Mouse (Mus musculus) limb, embryonic 14.5 days (tissue): ENCODE results near the gene Bnip2. TPM values are rescaled to one million over a fixed set of nuclear protein-coding genes. Genes with fewer than 3 reads are reported as not detected.

Experiments
- ATAC-seq: fragments of 200-750 bp; cut with Nextera tagmentation; 2 replicates; pipeline ENCODE4 v1.8.0; 2017; ENCODE audit warnings: low read depth, moderate number of reproducible peaks, moderate TSS enrichment; ENCODE audit not compliant: low FRiP score
- DNase-seq: peaks from one replicate; pipeline ENCODE4 v3.0.0-alpha.2; 2015; ENCODE audit warnings: low spot score
- H3K27ac ChIP-seq: fragments of 300-500 bp; sonication (generic); replicated peaks from 2 replicates; pipeline ENCODE4 v1.5.1; 2014; ENCODE audit warnings: low read depth, mild to moderate bottlenecking, low read length, moderate library complexity, mixed read lengths
- H3K27me3 ChIP-seq: fragments of 300-500 bp; sonication (generic); 2 replicates; pipeline ENCODE4 v1.6.1; 2014; ENCODE audit warnings: low read length, mixed read lengths; ENCODE audit not compliant: control insufficient read depth, insufficient read depth
- H3K36me3 ChIP-seq: fragments of 300-500 bp; sonication (generic); 2 replicates; pipeline ENCODE4 v1.6.1; 2014; ENCODE audit warnings: mild to moderate bottlenecking, low read length, moderate library complexity, mixed read lengths; ENCODE audit not compliant: control insufficient read depth, insufficient read depth
- H3K4me1 ChIP-seq: fragments of 300-500 bp; sonication (generic); 2 replicates; pipeline ENCODE4 v1.6.1; 2014; ENCODE audit warnings: antibody characterized with exemption, low read length, mixed read lengths; ENCODE audit not compliant: control insufficient read depth, insufficient read depth
- H3K4me2 ChIP-seq: fragments of 300-500 bp; sonication (generic); replicated peaks from 2 replicates; pipeline ENCODE4 v1.6.1; 2014; ENCODE audit warnings: low read depth, mild to moderate bottlenecking, low read length, moderate library complexity; ENCODE audit not compliant: severe bottlenecking
- H3K4me3 ChIP-seq: fragments of 300-500 bp; sonication (generic); replicated peaks from 2 replicates; pipeline ENCODE4 v1.5.1; 2014; ENCODE audit warnings: low read length
- H3K9ac ChIP-seq: fragments of 300-500 bp; sonication (generic); 2 replicates; pipeline ENCODE4 v1.6.1; 2014; ENCODE audit warnings: mild to moderate bottlenecking, low read depth, low read length, moderate library complexity; ENCODE audit not compliant: severe bottlenecking
- H3K9me3 ChIP-seq: fragments of 300-500 bp; sonication (generic); 2 replicates; pipeline ENCODE4 v1.6.1; 2016; ENCODE audit warnings: low read length; ENCODE audit not compliant: control insufficient read depth
- POLR2A ChIP-seq: fragments of 200-500 bp; IDR thresholded peaks from 2 replicates; pipeline ENCODE4 v1.8.0; 2012; ENCODE audit warnings: inconsistent platforms, mild to moderate bottlenecking, moderate library complexity, borderline replicate concordance; ENCODE audit not compliant: insufficient read depth, insufficient read length; ENCODE audit errors: extremely low read depth
- WGBS: fragments of 180-500 bp; shearing (Covaris S2); extraction: QIAGEN DNeasy Blood & Tissue Kit; methylation state at CpG from one replicate; pipeline ENCODE4 v1.1.7; 2014; 5-methylcytosine and 5-hydroxymethylcytosine counted together
- polyA plus RNA-seq, 2 experiments: library from polyadenylated mRNA; depleted of rRNA in 1 of 2; stranded (reverse) in 1 of 2; unstranded in 1 of 2; fragments of >200 nt; fragmentation: Nextera tagmentation in 1 of 2; extraction: Ambion mirVana in 1 of 2; gene quantifications; 2 replicates each; pipeline versions ENCODE4 v1.2.1 to v1.2.3; 2012 to 2014

The Bnip2 gene
- polyA plus RNA-seq, 2 experiments, result 83.8 to 118 TPM

- no peak for DNase-seq
Measured at GRCm38 (mm10) chr9:70003516-70003915, 14.2 kb downstream of the Bnip2 start.

GRCm38 (mm10) chr9:70006984-70007383 lies 17.7 kb downstream of the Bnip2 start:
- H3K27ac ChIP-seq, result no peak overlapping the region
- no peak for TF ChIP-seq POLR2A
- H3K9ac ChIP-seq, result no peak overlapping the region
- H3K4me1 ChIP-seq, result peaks cover 2% of the 10 kb centered on the region; the same call in 1 of the 2 replicates
- H3K4me3 ChIP-seq, result no peak overlapping the region
- H3K4me2 ChIP-seq, result no peak overlapping the region
- peaks cover 70% of the 10 kb centered on the region for H3K36me3 ChIP-seq
- 93% methylated on average over 5 of the region's 5 CpGs for WGBS
- no peaks in the 10 kb centered on the region for H3K27me3 ChIP-seq
- DNase-seq (no peak), ATAC-seq (no peak)
- no peaks in the 10 kb centered on the region for H3K9me3 ChIP-seq

More at GRCm38 (mm10) chr9:70003516-70003915, 14.2 kb downstream of the Bnip2 start:
- no peak for TF ChIP-seq POLR2A
- Histone ChIP-seq H3K9ac (no peak overlapping the region), H3K4me3 (no peak overlapping the region), H3K36me3 (peaks cover 84% of the 10 kb centered on the region), H3K4me2 (no peak overlapping the region), H3K27me3 (no peaks in the 10 kb centered on the region), H3K9me3 (no peaks in the 10 kb centered on the region), H3K4me1 (no peaks in the 10 kb centered on the region), H3K27ac (no peak overlapping the region)
- 89% methylated on average over 10 of the region's 10 CpGs for WGBS
- ATAC-seq, result no peak

- no peak overlapping the region for H3K4me2 ChIP-seq
- DNase-seq (no peak), ATAC-seq (no peak)
Measured at GRCm38 (mm10) chr9:70007506-70008248, 18.4 kb downstream of the Bnip2 start.

GRCm38 (mm10) chr9:70009754-70010304 lies 20.6 kb downstream of the Bnip2 start:
- Histone ChIP-seq H3K9me3 (no peaks in the 10 kb centered on the region), H3K9ac (no peak overlapping the region), H3K36me3 (peaks cover 45% of the 10 kb centered on the region), H3K4me3 (no peak overlapping the region), H3K27ac (no peak overlapping the region), H3K27me3 (no peaks in the 10 kb centered on the region), H3K4me1 (peaks cover 12% of the 10 kb centered on the region; the same call in 1 of the 2 replicates), H3K4me2 (no peak overlapping the region)
- DNase-seq (no peak), ATAC-seq (no peak)
- TF ChIP-seq POLR2A, result no peak
- WGBS, result 80% methylated on average over 8 of the region's 8 CpGs

More at GRCm38 (mm10) chr9:70007506-70008248, 18.4 kb downstream of the Bnip2 start:
- Histone ChIP-seq H3K4me1 (peaks cover 4% of the 10 kb centered on the region; the same call in 1 of the 2 replicates), H3K4me3 (no peak overlapping the region), H3K27me3 (no peaks in the 10 kb centered on the region), H3K9ac (no peak overlapping the region), H3K36me3 (peaks cover 63% of the 10 kb centered on the region), H3K9me3 (no peaks in the 10 kb centered on the region), H3K27ac (no peak overlapping the region)
- TF ChIP-seq POLR2A, result no peak
- WGBS, result 84% methylated on average over 14 of the region's 14 CpGs

GRCm38 (mm10) chr9:70010781-70011473 lies 21.7 kb downstream of the Bnip2 start:
- no peak for DNase-seq
- ATAC-seq, result no peak
- no peak for TF ChIP-seq POLR2A
- no peaks in the 10 kb centered on the region for H3K9me3 ChIP-seq
- WGBS, result 95% methylated on average over 5 of the region's 5 CpGs
- H3K4me1 ChIP-seq, result peaks cover 12% of the 10 kb centered on the region; the same call in 1 of the 2 replicates
- peaks cover 36% of the 10 kb centered on the region for H3K36me3 ChIP-seq
- no peaks in the 10 kb centered on the region for H3K27me3 ChIP-seq
- H3K4me2 ChIP-seq, result no peak overlapping the region
- H3K27ac ChIP-seq, result no peak overlapping the region
- no peak overlapping the region for H3K9ac ChIP-seq
- H3K4me3 ChIP-seq, result no peak overlapping the region
